Mouse (Mus musculus): Measurements from ENCODE around the gene Lsm12.
"Not testable (repeated sequence)": the region's sequence is repeated elsewhere in the genome, so short reads cannot be mapped to it uniquely, and the experiment has no call there.

Lsm12 gene

DNA sequence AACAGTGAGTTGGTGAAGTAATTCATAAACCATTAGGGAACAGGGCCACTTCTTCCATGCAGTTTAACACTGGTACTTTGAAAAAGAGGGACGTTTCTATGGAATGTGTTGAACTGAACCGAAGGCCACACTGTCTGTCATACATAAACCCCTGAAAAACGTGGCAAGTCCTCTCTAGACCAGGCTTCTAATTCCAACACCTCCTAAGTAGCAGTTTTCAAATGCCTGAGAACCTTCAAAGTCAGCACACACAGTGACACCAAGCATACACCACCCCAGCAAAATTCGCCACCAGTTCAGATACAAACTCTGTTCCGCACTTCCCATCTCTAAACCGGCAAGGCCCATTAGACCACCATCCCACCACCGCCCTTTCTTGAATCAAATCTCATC lies 847 bp downstream of the Lsm12 start:
- DNase-seq, result no peak

DNA sequence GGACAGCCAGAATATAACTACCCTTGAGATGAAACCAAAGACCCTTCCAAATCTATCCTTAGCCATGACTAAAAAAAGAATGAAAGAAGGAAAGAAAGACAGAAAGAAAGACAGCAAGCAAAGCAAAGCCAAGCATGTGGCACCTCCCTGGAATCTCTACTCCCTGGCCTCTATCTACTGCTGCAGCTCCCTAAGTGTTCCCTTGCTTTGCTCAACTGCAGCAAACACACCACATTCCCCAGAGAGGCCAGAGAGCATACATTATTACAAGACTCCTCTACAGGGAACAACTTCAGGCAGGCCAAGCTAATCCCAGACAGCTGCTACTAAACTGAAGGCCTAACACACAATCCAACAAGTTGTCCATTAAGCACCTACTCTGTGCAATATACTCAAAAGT lies 5.3 kb downstream of the Lsm12 start:
- DNase-seq, result no peak

DNA sequence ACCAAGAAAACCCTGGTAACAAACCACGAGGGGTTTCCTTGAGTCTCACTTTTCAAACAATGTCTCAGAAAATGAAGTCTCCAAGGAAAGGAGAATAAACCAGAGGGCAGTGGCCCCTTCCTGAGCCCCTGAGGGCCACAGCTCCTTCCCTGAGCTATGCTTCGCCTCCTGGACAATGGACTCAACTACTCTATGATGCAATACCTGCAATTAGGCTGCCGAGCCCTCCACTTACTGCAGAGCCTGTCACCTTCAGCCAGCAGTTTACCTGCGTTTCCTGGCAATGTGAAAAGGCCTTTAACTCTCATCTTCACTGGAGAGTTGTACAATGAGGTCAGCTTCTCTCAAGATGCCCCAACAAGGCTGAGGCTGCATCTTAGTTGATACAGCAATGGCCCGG lies 16.4 kb downstream of the Lsm12 start:
- no peak for DNase-seq

GRCm38 (mm10) chr11:102167539-102167938 lies 17.6 kb downstream of the Lsm12 start:
- DNase-seq, result no peak

- no peak for DNase-seq
These were observed 18.9 kb downstream of the Lsm12 start for GRCm38 (mm10) chr11:102165971-102166722.

- DNase-seq, result no peak
These were observed 25.3 kb downstream of the Lsm12 start for GRCm38 (mm10) chr11:102159781-102160180.

DNA sequence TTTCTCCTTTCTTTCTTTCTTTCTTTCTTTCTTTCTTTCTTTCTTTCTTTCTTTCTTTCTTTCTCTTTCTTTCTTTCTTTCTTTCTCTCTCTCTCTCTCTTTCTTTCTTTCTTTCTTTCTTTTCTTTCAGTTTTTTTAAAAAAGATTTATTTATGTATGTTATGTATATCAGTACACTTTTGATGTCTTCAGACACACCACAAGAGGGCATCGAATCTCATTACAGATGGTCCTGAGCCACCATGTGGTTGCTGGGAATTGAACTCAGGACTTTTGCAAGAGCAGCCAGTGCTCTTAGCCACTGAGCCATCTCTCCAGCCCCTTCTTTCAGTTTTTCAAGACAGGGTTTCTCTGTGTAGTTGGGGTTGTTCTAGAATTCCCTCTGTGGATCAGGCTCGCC lies 27.1 kb downstream of the Lsm12 start:
- DNase-seq, result not testable (repeated sequence)

- no peak for DNase-seq
These were observed 28.4 kb downstream of the Lsm12 start for GRCm38 (mm10) chr11:102156786-102157089.

DNA sequence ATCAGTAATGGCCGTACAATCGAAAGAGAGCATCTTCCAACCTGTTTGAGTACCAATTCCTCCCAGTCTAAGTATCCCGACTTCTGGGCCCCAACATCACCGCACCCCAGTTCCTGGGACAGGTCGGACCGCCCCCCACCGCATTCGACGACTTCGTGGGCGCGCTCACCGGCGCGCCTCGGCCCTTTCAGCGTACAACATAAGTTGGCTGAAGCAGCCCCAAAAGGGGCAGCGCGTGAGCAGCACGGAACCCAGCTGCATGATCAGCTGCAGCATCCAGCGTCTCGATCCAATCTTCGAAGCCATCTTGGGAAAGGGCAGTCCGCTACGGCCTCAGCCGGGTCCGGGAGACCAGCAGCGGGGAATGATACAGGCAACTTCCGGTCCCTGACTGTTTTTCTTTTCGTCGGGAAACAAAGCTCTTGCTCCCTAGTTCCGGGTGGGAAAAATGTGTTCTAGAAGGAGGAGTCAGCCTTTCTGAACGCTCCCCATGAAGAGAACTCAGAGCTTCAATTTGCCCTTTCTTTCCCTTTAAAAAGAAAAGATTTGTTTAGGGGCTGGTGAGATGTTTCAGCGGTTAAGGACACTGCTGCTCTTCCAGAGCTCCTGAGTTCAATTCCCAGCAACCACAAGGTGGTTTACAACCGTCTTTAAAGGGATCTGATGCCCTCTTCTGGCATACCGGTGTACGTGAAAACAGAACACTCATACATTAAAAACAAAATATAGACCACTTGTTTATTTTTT lies 28.9 kb downstream of the Lsm12 start, which contains the start of gene Tmem101:
TSS of gene Tmem101 (minus strand) at position 366 of the 747 bp plus-strand sequence.
- DNase-seq, result peak; percentile 81

GRCm38 (mm10) chr11:102147213-102147989 lies 37.7 kb downstream of the Lsm12 start:
- DNase-seq, result no peak

DNA sequence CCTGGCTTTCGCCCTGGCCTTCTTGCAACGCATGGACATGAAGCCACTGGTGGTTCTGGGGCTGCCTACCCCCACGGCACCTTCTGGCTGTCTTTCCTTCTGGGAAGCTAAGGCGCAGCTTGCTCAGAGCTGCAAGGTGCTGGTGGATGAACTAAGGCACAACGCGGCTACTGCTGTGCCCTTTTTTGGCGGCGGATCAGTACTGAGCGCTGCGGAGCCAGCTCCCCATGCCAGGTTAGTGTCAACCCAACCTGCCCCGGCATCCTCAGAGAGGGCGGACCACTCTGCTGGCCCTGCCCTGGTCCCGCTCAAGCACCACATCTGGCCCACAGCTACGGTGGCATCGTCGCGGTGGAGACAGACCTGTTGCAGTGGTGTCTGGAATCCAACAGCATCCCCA lies 38.6 kb downstream of the Lsm12 start:
- no peak for DNase-seq

GRCm38 (mm10) chr11:102146005-102146404 lies 39.1 kb downstream of the Lsm12 start:
- no peak for DNase-seq

DNA sequence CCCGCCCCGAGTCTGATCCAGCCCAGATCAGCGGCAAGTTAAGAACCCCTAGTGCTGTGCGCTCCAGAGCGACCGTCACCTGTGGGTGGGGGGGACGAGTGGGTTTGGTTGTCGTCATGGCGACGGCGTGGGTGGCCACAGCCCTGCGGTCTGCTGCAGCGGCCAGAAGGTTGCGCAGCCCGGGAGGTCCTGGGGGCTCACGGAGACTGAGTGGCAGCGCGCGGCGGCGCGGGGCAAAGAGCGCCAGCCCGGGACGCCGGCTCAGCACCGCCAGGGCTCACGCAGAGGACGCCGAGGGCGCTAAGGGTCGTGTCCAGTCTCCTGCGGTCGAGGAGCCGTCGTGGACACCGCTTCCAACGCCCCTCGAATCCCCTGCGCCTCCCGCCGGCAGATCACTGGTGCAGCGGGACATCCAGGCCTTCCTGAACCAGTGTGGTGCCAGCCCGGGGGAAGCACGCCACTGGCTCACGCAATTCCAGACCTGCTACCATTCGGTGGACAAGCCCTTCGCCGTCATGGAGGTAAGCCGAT lies 39.6 kb downstream of the Lsm12 start, which contains the start of gene Nags:
TSS of gene Nags (plus strand) at position 43 of the 531 bp plus-strand sequence.
- no peak for DNase-seq

DNA sequence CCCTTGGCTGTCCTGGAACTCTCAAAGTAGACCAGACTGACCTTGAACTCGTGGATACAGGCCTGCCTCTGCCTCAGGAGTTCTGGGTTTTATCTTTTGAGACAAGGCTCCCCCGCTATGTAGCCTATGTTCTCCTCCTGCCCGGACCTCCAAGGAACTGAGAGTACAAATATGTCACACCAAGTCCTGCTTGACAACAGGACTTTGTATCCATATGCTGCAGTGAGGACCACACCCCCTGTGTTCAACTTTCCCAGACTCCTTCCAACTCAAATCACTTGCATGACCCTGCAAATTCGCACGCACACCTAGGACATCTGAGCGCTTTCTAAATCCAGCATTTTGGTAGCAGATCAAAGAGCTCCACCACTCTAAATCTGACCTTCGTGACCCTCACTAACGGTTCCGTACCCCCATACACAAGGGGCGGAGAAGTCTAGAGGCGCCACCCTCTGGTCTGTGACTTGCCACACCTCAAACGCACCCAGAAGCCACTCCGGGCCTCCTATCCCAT lies 40.1 kb downstream of the Lsm12 start:
- DNase-seq, result no peak

GRCm38 (mm10) chr11:102142355-102142754 lies 42.7 kb downstream of the Lsm12 start:
- no peak for DNase-seq

DNA sequence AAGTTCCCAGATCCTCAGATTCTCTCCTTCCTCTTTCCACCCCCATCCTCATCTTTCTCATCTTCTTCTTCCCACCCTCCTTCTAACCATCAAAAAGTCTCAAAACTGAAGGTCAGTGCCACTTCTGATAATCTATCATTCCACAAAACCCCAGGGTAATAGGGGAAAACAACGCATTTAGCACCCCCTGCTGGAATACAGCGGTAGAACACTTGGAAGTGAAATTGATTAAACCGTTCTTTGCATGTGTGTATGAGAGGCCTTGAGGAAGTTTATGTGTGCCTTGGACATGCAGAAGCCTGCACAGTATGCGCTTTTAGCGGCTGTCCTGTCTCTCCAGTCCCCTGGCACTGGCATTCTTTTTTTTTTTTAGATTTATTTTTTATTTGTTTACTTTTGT lies 44.6 kb downstream of the Lsm12 start:
- DNase-seq, result peak; percentile 57

GRCm38 (mm10) chr11:102138447-102138740 lies 46.7 kb downstream of the Lsm12 start:
- peak; percentile 50 for DNase-seq

DNA sequence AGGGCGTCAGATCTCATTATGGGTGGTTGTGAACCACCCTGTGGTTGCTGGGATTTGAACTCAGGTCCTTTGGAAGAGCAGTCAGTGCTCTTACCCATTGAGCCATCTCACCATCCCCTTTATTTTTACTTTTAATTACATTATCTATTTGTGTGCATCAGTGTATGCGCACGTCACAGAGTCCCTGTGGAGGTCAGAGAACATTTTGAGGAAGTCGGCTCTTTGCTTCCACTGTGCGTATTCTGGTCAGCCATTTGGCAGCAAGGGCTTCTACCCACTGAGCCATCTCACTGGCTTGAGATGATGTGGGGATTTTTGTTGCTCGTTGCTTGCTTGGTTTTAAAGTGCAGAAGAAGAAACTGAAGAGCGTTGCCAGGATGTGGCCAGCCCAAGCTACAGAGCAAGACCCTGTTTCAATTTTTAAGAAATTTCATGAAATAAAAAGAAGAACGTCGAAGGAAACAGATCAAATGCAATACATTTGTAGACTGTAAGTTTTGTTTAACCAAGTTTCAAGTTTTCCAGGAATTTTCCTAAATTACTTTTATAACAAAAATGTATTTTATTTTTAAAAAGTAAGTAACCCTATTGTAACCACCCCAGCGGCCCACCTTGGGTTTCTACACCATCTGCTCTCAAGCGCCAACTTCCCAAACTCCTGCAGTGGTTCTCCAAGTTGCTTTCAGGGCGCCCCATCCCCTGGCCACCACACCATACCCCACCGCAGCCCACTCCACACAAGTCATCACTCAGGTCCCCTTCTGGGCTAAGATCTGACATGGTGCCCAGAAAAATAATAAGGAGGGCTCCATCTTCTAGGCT lies 47.3 kb downstream of the Lsm12 start:
- DNase-seq, result no peak

DNA sequence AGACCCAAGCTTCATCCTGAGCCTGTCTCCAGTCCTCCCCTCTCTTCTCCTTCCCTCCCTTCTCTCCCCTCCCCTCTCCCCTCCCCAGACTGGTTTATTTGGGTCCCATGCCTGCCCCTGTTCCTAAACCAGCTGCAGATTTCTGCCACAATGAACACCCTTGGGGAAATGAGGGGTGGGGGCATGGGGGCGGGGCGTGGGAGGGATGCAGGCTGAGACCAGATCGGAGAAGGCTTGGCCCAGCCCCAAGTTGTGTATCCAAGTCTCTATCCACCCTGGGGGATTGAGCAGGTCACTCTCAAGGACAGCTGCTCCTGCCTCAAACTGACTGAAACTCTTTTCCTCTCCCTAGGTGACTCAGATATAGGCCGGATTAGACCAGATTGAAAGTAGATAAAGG lies 50.6 kb downstream of the Lsm12 start:
- DNase-seq, result no peak

DNA sequence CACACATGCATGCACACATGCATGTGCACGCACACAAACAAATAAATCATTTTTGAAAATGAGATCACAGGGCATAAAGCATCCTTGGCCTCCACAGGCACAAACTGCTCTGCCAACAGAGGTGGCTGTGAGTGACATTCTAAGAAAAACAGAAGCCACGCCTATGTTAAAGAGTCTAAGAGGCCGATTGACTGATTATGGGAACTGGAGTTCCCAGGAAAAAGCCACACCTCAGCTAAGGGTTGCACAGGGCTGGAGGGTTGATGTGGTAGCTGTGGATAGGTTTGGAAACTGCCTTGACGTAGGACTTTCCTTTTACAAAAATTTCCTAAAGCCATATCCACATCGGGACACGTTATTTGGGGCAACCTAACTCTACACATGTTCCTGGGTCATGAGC lies 67.7 kb downstream of the Lsm12 start:
- no peak for DNase-seq

GRCm38 (mm10) chr11:102116241-102116640 lies 68.9 kb downstream of the Lsm12 start:
- DNase-seq, result no peak
